Mouse (Mus musculus): ENCODE data around the gene Prdm1.

- TF ChIP-seq POLR2A (IDR thresholded peaks at IDR 0.05; ENCODE audit: borderline replicate concordance, control insufficient read depth, low read depth, low read length) (no peak), CTCF (IDR thresholded peaks at IDR 0.05; ENCODE audit: control insufficient read depth, insufficient read depth, low read length) (no peak)
Measured at GRCm38 (mm10) chr10:44476523-44476922, 51.8 kb downstream of the Prdm1 start.
